Mouse (Mus musculus) cortical plate, adult 2 months (tissue): ENCODE measurements at regions not wholly inside any gene's neighbourhood (a gene's known extent, or its start where the extent isn't known, plus 50 kb on each side); places are given as distances from the start of the nearest gene placed in this dataset.

Experiments
- CTCF ChIP-seq: fragments of 200-500 bp; IDR thresholded peaks from 2 replicates; pipeline ENCODE4 v1.5.1; 2011; ENCODE audit warnings: mild to moderate bottlenecking, control low read depth, low read length; ENCODE audit not compliant: insufficient read depth; ENCODE audit errors: extremely low read depth
- POLR2A ChIP-seq: fragments of 200-500 bp; IDR thresholded peaks from 2 replicates; pipeline ENCODE4 v1.6.1; 2011; ENCODE audit warnings: mild to moderate bottlenecking, low read length, control low read depth; ENCODE audit not compliant: insufficient read depth; ENCODE audit errors: extremely low read depth

DNA sequence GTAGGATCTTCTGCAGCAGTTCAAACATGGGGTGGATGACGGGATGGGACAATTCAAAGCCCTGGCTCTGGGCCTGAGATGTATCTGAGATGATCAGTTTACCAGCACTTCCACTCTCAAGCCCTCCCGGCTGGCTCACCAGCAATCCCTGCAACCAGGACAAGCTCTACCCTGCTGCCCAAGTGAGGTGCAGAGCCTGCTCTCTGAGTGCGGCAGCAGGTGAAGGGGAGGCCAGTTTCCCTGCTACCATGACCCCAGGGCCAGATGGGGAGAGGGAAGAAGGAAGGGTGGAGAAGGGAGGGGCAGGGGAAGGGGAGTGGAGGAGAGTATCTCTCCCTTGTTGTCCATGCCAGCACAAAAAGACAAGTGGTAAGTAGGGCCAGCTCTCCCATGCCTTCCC is 638.9 kb upstream of the Gm38303 start:
- TF ChIP-seq CTCF (no peak), POLR2A (no peak)
